Mouse (Mus musculus) T-helper 2 cell (primary cell): ENCODE results near the gene Nap1l5.

Experiments
- in situ Hi-C: fragments of 300-600 bp; cut with MboI, MseI; formaldehyde crosslinking; loops from one replicate; pipeline ENCODE4 v1.15.1; 2025; ENCODE audit warnings: high pct_unique_total_duplicates

Nap1l5 gene

GRCm38 (mm10) chr6:58906852-58907261 lies at the start of gene Nap1l5:
Nap1l5 (minus strand) TSS chr6:58907076.
- in situ Hi-C loops, result no loop called here

GRCm38 (mm10) chr6:58951128-58951992 lies 44.5 kb upstream of the Nap1l5 start:
- in situ Hi-C loops, result no loop called here

GRCm38 (mm10) chr6:58950410-58950809 lies 43.5 kb upstream of the Nap1l5 start:
- in situ Hi-C loops, result no loop called here

- in situ Hi-C loops, result loop anchor here (10.0 kb wide), 1 partner anchor 1072 kb away; no protein-coding TSS in a partner anchor
These were observed 40.0 kb upstream of the Nap1l5 start for GRCm38 (mm10) chr6:58946840-58947239.

- in situ Hi-C loops, result loop anchor here (10.0 kb wide), 1 partner anchor 1071 kb away; no protein-coding TSS in a partner anchor
These were observed 39.4 kb upstream of the Nap1l5 start for GRCm38 (mm10) chr6:58946246-58946645.

- in situ Hi-C loops, result loop anchor here (10.0 kb wide), 1 partner anchor 1069 kb away; no protein-coding TSS in a partner anchor
These were observed 37.1 kb upstream of the Nap1l5 start for GRCm38 (mm10) chr6:58943958-58944357.

GRCm38 (mm10) chr6:58942276-58942675 lies 35.4 kb upstream of the Nap1l5 start:
- in situ Hi-C loops, result loop anchor here (10.0 kb wide), 1 partner anchor 1067 kb away; no protein-coding TSS in a partner anchor

- in situ Hi-C loops, result no loop called here
These were observed 30.9 kb upstream of the Nap1l5 start for GRCm38 (mm10) chr6:58937726-58938125.

- in situ Hi-C loops, result no loop called here
These were observed 27.3 kb upstream of the Nap1l5 start for GRCm38 (mm10) chr6:58934144-58934543.

GRCm38 (mm10) chr6:58933189-58933913 lies 26.5 kb upstream of the Nap1l5 start:
- in situ Hi-C loops, result no loop called here

GRCm38 (mm10) chr6:58932515-58933188 lies 25.8 kb upstream of the Nap1l5 start:
- in situ Hi-C loops, result no loop called here

- in situ Hi-C loops, result no loop called here
These were observed 24.3 kb upstream of the Nap1l5 start for GRCm38 (mm10) chr6:58931149-58931548.

- in situ Hi-C loops, result no loop called here
These were observed 23.1 kb upstream of the Nap1l5 start for GRCm38 (mm10) chr6:58929911-58930431.

GRCm38 (mm10) chr6:58927881-58928280 lies 21.0 kb upstream of the Nap1l5 start:
- in situ Hi-C loops, result no loop called here

- in situ Hi-C loops, result no loop called here
These were observed 15.6 kb upstream of the Nap1l5 start for GRCm38 (mm10) chr6:58922511-58922910.

GRCm38 (mm10) chr6:58921623-58922022 lies 14.7 kb upstream of the Nap1l5 start:
- in situ Hi-C loops, result no loop called here

- in situ Hi-C loops, result no loop called here
These were observed 13.9 kb upstream of the Nap1l5 start for GRCm38 (mm10) chr6:58920735-58921134.

GRCm38 (mm10) chr6:58916498-58916897 lies 9.6 kb upstream of the Nap1l5 start:
- in situ Hi-C loops, result no loop called here

- in situ Hi-C loops, result no loop called here
These were observed 7.1 kb upstream of the Nap1l5 start for GRCm38 (mm10) chr6:58913971-58914370.

- in situ Hi-C loops, result no loop called here
These were observed 6.7 kb upstream of the Nap1l5 start for GRCm38 (mm10) chr6:58913551-58913950.

- in situ Hi-C loops, result no loop called here
These were observed 6.0 kb upstream of the Nap1l5 start for GRCm38 (mm10) chr6:58912842-58913241.

- in situ Hi-C loops, result no loop called here
These were observed 915 bp upstream of the Nap1l5 start for GRCm38 (mm10) chr6:58907791-58908190.
